Mouse (Mus musculus) hindbrain, embryonic 10.5 days (tissue): ENCODE measurements at regions not wholly inside any gene's neighbourhood (a gene's known extent, or its start where the extent isn't known, plus 50 kb on each side); places are given as distances from the start of the nearest gene placed in this dataset.

ENCODE experiments used
- DNase-seq: peaks from one replicate; pipeline ENCODE4 v3.0.0-alpha.2; 2017; ENCODE audit warnings: low spot score
- H3K27ac ChIP-seq: fragments of 300-500 bp; sonication (generic); 2 replicates; pipeline ENCODE4 v1.5.1; 2016; ENCODE audit warnings: mild to moderate bottlenecking, moderate library complexity
- H3K27me3 ChIP-seq: fragments of 300-500 bp; sonication (generic); 2 replicates; pipeline ENCODE4 v1.6.1; 2016; ENCODE audit warnings: mild to moderate bottlenecking; ENCODE audit not compliant: poor library complexity, insufficient read depth, severe bottlenecking
- H3K36me3 ChIP-seq: fragments of 300-500 bp; sonication (generic); 2 replicates; pipeline ENCODE4 v1.6.1; 2016; ENCODE audit warnings: mild to moderate bottlenecking, moderate library complexity
- H3K4me1 ChIP-seq: fragments of 300-500 bp; sonication (generic); replicated peaks from 2 replicates; pipeline ENCODE4 v1.6.1; 2016; ENCODE audit warnings: mild to moderate bottlenecking
- H3K4me3 ChIP-seq: fragments of 300-500 bp; sonication (generic); 2 replicates; pipeline ENCODE4 v1.5.1; 2016; ENCODE audit warnings: mild to moderate bottlenecking, moderate library complexity
- H3K9me3 ChIP-seq: fragments of 300-500 bp; sonication (generic); 2 replicates; pipeline ENCODE4 v1.6.1; 2016; ENCODE audit warnings: mild to moderate bottlenecking, moderate library complexity
- WGBS: fragments of 180-500 bp; shearing (Covaris S2); methylation state at CpG from one replicate; pipeline ENCODE4 v1.1.7; 2016; 5-methylcytosine and 5-hydroxymethylcytosine counted together

DNA sequence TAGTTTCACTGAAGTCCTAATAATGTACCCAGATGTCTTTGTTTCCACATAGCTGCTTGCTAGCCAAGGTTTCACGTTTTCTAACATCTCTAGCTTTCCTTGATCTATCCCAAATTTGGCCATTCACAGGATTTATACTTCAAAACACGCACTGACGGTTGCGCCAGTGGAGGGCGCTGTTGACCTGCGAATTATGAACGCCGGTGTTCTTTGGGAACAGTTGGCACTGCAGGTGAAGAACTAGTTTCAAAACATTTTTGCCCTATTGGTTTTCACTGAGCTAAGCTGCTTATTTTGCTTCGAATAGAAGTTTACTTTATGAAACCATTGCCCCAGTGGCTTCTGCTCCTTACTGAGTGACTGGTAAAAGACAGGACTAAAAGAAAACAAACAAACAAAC, 76.7 kb upstream of the Slitrk3 start:
- Histone ChIP-seq H3K4me1 (no peaks in the 10 kb centered on the region), H3K36me3 (no peaks in the 10 kb centered on the region), H3K27me3 (no peaks in the 10 kb centered on the region), H3K27ac (no peak overlapping the region), H3K4me3 (no peak overlapping the region), H3K9me3 (no peaks in the 10 kb centered on the region)
- peak; percentile 49 for DNase-seq
- WGBS: 9% methylated on average over 9 of the region's 9 CpGs

DNA sequence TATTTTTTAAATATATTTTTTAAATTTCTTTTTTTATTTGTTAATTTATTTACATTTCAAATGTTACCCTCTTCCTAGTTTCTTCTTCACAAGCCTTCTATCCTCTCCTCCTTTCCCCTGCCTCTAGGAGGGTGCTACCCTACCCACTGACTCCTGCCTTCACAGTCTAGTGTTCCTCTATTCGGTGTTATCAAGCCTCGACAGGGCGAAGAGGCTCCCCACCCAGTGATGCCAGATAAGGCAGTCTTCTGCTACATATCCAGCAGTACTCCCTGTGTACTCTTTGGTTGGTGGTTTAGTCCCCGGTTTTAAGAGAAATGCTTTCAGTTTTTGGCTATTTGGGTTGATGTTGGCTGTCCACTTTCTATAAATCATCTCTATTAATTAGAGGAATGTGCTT, 67.5 kb upstream of the Slitrk3 start:
- Histone ChIP-seq H3K9me3 (no peaks in the 10 kb centered on the region), H3K36me3 (no peaks in the 10 kb centered on the region), H3K27ac (no peak overlapping the region), H3K27me3 (no peaks in the 10 kb centered on the region), H3K4me3 (no peak overlapping the region), H3K4me1 (no peaks in the 10 kb centered on the region)
- WGBS: 89% methylated on average over 4 of the region's 4 CpGs
- no peak for DNase-seq

DNA sequence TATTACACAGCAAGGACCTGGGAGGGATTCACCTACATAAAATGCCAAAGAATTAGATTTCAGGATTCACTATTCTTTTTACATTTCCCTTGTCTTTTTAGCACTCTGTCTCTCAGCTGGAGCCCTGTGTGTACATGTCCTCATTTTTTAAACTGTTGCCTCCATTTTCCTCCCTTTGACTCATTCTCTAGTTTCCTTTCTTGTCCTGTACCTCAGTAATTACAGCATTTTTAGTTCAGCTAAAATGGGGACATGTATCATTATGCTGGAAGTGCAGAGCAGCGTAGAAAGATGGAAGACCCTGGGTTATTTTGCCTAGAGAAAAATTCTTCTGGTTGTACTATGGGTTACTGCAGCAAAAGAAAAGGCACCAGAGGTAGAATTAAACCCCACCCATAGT, 51.5 kb upstream of the Slitrk3 start:
- no peak for DNase-seq
- Histone ChIP-seq H3K27me3 (no peaks in the 10 kb centered on the region), H3K27ac (no peak overlapping the region), H3K36me3 (no peaks in the 10 kb centered on the region), H3K4me1 (no peaks in the 10 kb centered on the region), H3K9me3 (no peaks in the 10 kb centered on the region), H3K4me3 (no peak overlapping the region)
- 86% methylated on average over 1 of the region's 1 CpGs for WGBS
